In genomic region chr13:37544696-37545095, GRCm38 (mm10) we compare ENCODE assay signal across 29 mouse cellular contexts.
DNase-seq lines count a peak whose midpoint lies in the region; ATAC-seq lines count a peak whose summit lies in the region.
"Had no signal": no experiment of that assay in that cellular context is flagged by ENCODE, and none has a peak within 500 bp of the region (broad histone marks: within the 10 kb centered on the region; RNA-seq: fewer than 3 reads in every experiment).

No protein-coding gene starts in this region.

- 0 out of 2 replicates have a peak, but pooled peaks have one; percentile 22 for ATAC-seq in megakaryocyte, adult 5-6 weeks (ENCODE audit: poor library complexity, severe bottlenecking)
- ATAC-seq: forebrain, embryonic 15.5 days; hindbrain, postnatal 0 days had no signal

- peaks cover 39% of the 10 kb centered on the region for H3K4me1 ChIP-seq in limb, embryonic 10.5 days
- H3K4me1 ChIP-seq: forebrain, embryonic 15.5 days had no signal

- no peaks in the 10 kb centered on the region for H3K27me3 ChIP-seq in limb, embryonic 10.5 days (ENCODE audit: low read depth, poor library complexity, severe bottlenecking)
- H3K27me3 ChIP-seq: embryonic facial prominence, embryonic 13.5 days; forebrain, embryonic 12.5 days; forebrain, embryonic 15.5 days; heart, embryonic 13.5 days had no signal

- H3K27ac ChIP-seq in limb, embryonic 10.5 days, result no peak overlapping the region
- H3K27ac ChIP-seq: embryonic facial prominence, embryonic 10.5 days; embryonic facial prominence, embryonic 13.5 days; forebrain, embryonic 12.5 days; forebrain, embryonic 15.5 days; heart, adult 2 months; heart, embryonic 10.5 days; heart, embryonic 13.5 days; hindbrain, embryonic 14.5 days; hindbrain, postnatal 0 days had no signal

- no peaks in the 10 kb centered on the region for H3K36me3 ChIP-seq in limb, embryonic 10.5 days
- H3K36me3 ChIP-seq: embryonic facial prominence, embryonic 10.5 days; embryonic facial prominence, embryonic 13.5 days; forebrain, embryonic 12.5 days; forebrain, embryonic 15.5 days; heart, embryonic 10.5 days; heart, embryonic 13.5 days had no signal

- DNase-seq in 416B (ENCODE audit: low read depth), result peak; percentile 45
- peak; percentile 33 for DNase-seq in CD4-positive helper T cell, adult 2 months (ENCODE audit: low read depth, low spot score)
- DNase-seq in T-cell, adult 2 months (ENCODE audit: low spot score), result peak; percentile 17
- no peak for DNase-seq in frontal cortex, adult 2 months (ENCODE audit: extremely low spot score in 1 of 2, low spot score in 1 of 2)
- no peak for DNase-seq in limb, embryonic 10.5 days (ENCODE audit: low spot score)
- DNase-seq in left cerebral cortex, adult 8-10 months (ENCODE audit: low spot score in 2 of 2), result no peak
- no peak for DNase-seq in left cerebral cortex, adult 9 months (ENCODE audit: low spot score in 2 of 2)
- DNase-seq: adrenal gland, adult 2 months; adrenal gland, postnatal 14 days; cerebellum, adult 11-12 months; cerebellum, adult 8-10 months; cerebellum, postnatal 10 days; cerebellum, postnatal 36 days; embryo, embryonic 11 days; gastrocnemius, postnatal 10 days; gastrocnemius, postnatal 36 days; heart, adult 2 months; heart, postnatal 14 days; heart, postnatal 4 days had no signal

- no peak overlapping the region for H3K4me3 ChIP-seq in limb, embryonic 10.5 days
- H3K4me3 ChIP-seq: embryonic facial prominence, embryonic 10.5 days; embryonic facial prominence, embryonic 13.5 days; erythroblast, embryonic 14.5 days; forebrain, embryonic 12.5 days; forebrain, embryonic 15.5 days; heart, adult 2 months; heart, embryonic 10.5 days; heart, embryonic 13.5 days had no signal

- H3K9me3 ChIP-seq in limb, embryonic 10.5 days (replicated peaks), result no peaks in the 10 kb centered on the region
- H3K9me3 ChIP-seq: embryonic facial prominence, embryonic 10.5 days; embryonic facial prominence, embryonic 13.5 days; forebrain, embryonic 12.5 days; forebrain, embryonic 15.5 days; heart, embryonic 10.5 days; heart, embryonic 13.5 days had no signal

- WGBS in limb, embryonic 10.5 days, result 95% methylated on average over 2 of the region's 2 CpGs

Comparison
In these comparisons a context has a peak if more than half of its experiments do, and no peak if none do; other contexts are left out.
1. DNase-seq: peak in 416B (single experiment), CD4-positive helper T cell, adult 2 months (single experiment) and T-cell, adult 2 months (single experiment); none in frontal cortex, adult 2 months (0 of 2), limb, embryonic 10.5 days (single experiment), left cerebral cortex, adult 8-10 months (0 of 2) and left cerebral cortex, adult 9 months (0 of 2).